Mouse (Mus musculus) heart, adult 8-10 months (tissue): Measurements from ENCODE around the gene Hic1. TPM values are rescaled to one million over a fixed set of nuclear protein-coding genes. Genes with fewer than 3 reads are reported as not detected.
A peak's percentile ranks its signal among the peaks of the same experiment; 100 is the strongest.
"Not testable (repeated sequence)": the region's sequence is repeated elsewhere in the genome, so short reads cannot be mapped to it uniquely, and the experiment has no call there.

Experiments
- DNase-seq: peaks from one replicate; pipeline ENCODE4 v3.0.0; 2022; ENCODE audit warnings: low spot score
- total RNA-seq, 4 experiments: library from RNA; stranded (reverse); gene quantifications; 2 replicates each; pipeline ENCODE4 v1.2.4; 2022

Hic1 gene
- total RNA-seq, 4 experiments from 2014 or later: 7.6 to 19.4 (median 16.8) TPM

- peak; percentile 84 for DNase-seq
Observed at GRCm38 (mm10) chr11:75192336-75193214, 23.3 kb upstream of the Hic1 start.

GRCm38 (mm10) chr11:75191841-75192240 is 22.5 kb upstream of the Hic1 start:
- no peak for DNase-seq

- DNase-seq: no peak
Observed at GRCm38 (mm10) chr11:75190905-75191441, 21.7 kb upstream of the Hic1 start, which contains the start of gene Dph1. Gene Dph1, minus strand, starts transcription at chr11:75191241.

GRCm38 (mm10) chr11:75190371-75190724 is 21.0 kb upstream of the Hic1 start:
- peak; percentile 68 for DNase-seq

GRCm38 (mm10) chr11:75189713-75190370 is 20.5 kb upstream of the Hic1 start:
- DNase-seq: no peak

- DNase-seq: no peak
Observed at GRCm38 (mm10) chr11:75184986-75185385, 15.7 kb upstream of the Hic1 start.

GRCm38 (mm10) chr11:75184573-75184972 is 15.3 kb upstream of the Hic1 start:
- DNase-seq: no peak

GRCm38 (mm10) chr11:75183917-75184570 is 14.7 kb upstream of the Hic1 start:
- DNase-seq: no peak

GRCm38 (mm10) chr11:75178672-75179208 is 9.4 kb upstream of the Hic1 start, which contains the start of gene Ovca2:
Gene Ovca2, minus strand, starts transcription at chr11:75178835.
- peak; percentile 88 for DNase-seq

GRCm38 (mm10) chr11:75178011-75178410 is 8.7 kb upstream of the Hic1 start:
- no peak for DNase-seq

GRCm38 (mm10) chr11:75174574-75174973 is 5.3 kb upstream of the Hic1 start:
- DNase-seq: not testable (repeated sequence)

- DNase-seq: no peak
Observed at GRCm38 (mm10) chr11:75173799-75174165, 4.5 kb upstream of the Hic1 start.

GRCm38 (mm10) chr11:75173095-75173798 is 3.9 kb upstream of the Hic1 start:
- no peak for DNase-seq

GRCm38 (mm10) chr11:75172151-75173094 is 3.1 kb upstream of the Hic1 start:
- DNase-seq: no peak

- no peak for DNase-seq
Observed at GRCm38 (mm10) chr11:75171186-75171865, 2.0 kb upstream of the Hic1 start.

GRCm38 (mm10) chr11:75170136-75170751 is 925 bp upstream of the Hic1 start:
- peak; percentile 94 for DNase-seq

GRCm38 (mm10) chr11:75168590-75169361 is 543 bp downstream of the Hic1 start:
- DNase-seq: peak; percentile 89
